Mouse (Mus musculus) neural tube, embryonic 14.5 days (tissue): Measurements from ENCODE around the gene Dynlt1b. TPM values are rescaled to one million over a fixed set of nuclear protein-coding genes. Genes with fewer than 3 reads are reported as not detected.
"Not testable (repeated sequence)": the region's sequence is repeated elsewhere in the genome, so short reads cannot be mapped to it uniquely, and the experiment has no call there.

Experiments
- ATAC-seq: fragments of 200-750 bp; cut with Nextera tagmentation; 2 replicates; pipeline ENCODE4 v1.8.0; 2017; ENCODE audit warnings: low read depth, mild to moderate bottlenecking, moderate TSS enrichment, moderate library complexity
- H3K27ac ChIP-seq: fragments of 300-500 bp; sonication (generic); 2 replicates; pipeline ENCODE4 v1.5.1; 2014; ENCODE audit warnings: low read depth, mild to moderate bottlenecking, control low read depth, low read length, moderate library complexity, mixed read lengths
- H3K27me3 ChIP-seq: fragments of 300-500 bp; sonication (generic); 2 replicates; pipeline ENCODE4 v1.6.1; 2014; ENCODE audit warnings: low read length; ENCODE audit not compliant: control insufficient read depth, insufficient read depth
- H3K36me3 ChIP-seq: fragments of 300-500 bp; sonication (generic); 2 replicates; pipeline ENCODE4 v1.6.1; 2014; ENCODE audit warnings: low read length, mixed read lengths; ENCODE audit not compliant: control insufficient read depth, insufficient read depth
- H3K4me1 ChIP-seq: fragments of 300-500 bp; sonication (generic); 2 replicates; pipeline ENCODE4 v1.6.1; 2014; ENCODE audit warnings: low read length; ENCODE audit not compliant: control insufficient read depth, insufficient read depth
- H3K4me2 ChIP-seq: fragments of 300-500 bp; sonication (generic); 2 replicates; pipeline ENCODE4 v1.6.1; 2014; ENCODE audit warnings: mild to moderate bottlenecking, low read depth, low read length, control low read depth
- H3K4me3 ChIP-seq: fragments of 300-500 bp; sonication (generic); 2 replicates; pipeline ENCODE4 v1.5.1; 2014; ENCODE audit warnings: low read depth, low read length, control low read depth, mixed read lengths
- H3K9ac ChIP-seq: fragments of 300-500 bp; sonication (generic); replicated peaks from 2 replicates; pipeline ENCODE4 v1.6.1; 2014; ENCODE audit warnings: low read depth, mild to moderate bottlenecking, control low read depth, low read length, mixed read lengths
- H3K9me3 ChIP-seq: fragments of 300-500 bp; sonication (generic); 2 replicates; pipeline ENCODE4 v1.6.1; 2016; ENCODE audit warnings: low read length; ENCODE audit not compliant: control insufficient read depth
- WGBS: fragments of 180-500 bp; shearing (Covaris S2); extraction: QIAGEN DNeasy Blood & Tissue Kit; methylation state at CpG from one replicate; pipeline ENCODE4 v1.1.7; 2014; 5-methylcytosine and 5-hydroxymethylcytosine counted together
- polyA plus RNA-seq: library from polyadenylated mRNA; unstranded; fragments of >200 nt; fragmentation: Nextera tagmentation; extraction: Ambion mirVana; gene quantifications from 2 replicates; pipeline ENCODE4 v1.2.1, GENCODE M21; 2014

The Dynlt1b gene
- polyA plus RNA-seq = 1,448 and 1,501 TPM in 2 replicates

DNA sequence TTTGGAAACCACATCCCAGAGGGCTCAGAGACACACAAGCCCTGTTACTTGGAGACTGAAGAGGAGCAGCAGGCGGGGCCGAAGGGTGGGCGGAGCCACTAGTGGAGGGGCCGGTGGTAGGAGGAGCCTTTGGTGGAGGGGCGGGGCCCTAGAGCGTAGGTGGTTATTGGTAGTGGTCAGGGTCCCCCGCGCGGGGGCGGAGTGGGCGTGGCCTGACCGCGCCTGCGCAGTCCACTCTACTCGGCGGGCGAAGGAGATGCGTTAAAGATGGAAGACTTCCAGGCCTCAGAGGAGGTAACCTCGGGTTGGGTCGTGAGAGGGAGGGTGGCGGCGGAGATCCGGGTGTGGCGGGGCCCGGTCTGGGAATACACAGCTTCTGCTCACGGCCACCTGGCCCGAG is at the start of gene Dynlt1b:
Dynlt1b (plus strand) TSS at position 168 of the 400 bp plus-strand sequence.
- peak within 1 kb of the TSS; percentile 37 for H3K4me2 ChIP-seq
- 0% methylated on average over 27 of the region's 27 CpGs for WGBS
- peak within 1 kb of the TSS; percentile 80 for H3K27ac ChIP-seq
- not testable (repeated sequence) for H3K36me3 ChIP-seq, H3K9me3 ChIP-seq, H3K27me3 ChIP-seq, H3K4me1 ChIP-seq
- peak within 1 kb of the TSS; percentile 43 for H3K4me3 ChIP-seq
- peak; percentile 95 for ATAC-seq
- H3K9ac ChIP-seq = peak within 1 kb of the TSS; percentile 53; the same call in 1 of the 2 replicates

DNA sequence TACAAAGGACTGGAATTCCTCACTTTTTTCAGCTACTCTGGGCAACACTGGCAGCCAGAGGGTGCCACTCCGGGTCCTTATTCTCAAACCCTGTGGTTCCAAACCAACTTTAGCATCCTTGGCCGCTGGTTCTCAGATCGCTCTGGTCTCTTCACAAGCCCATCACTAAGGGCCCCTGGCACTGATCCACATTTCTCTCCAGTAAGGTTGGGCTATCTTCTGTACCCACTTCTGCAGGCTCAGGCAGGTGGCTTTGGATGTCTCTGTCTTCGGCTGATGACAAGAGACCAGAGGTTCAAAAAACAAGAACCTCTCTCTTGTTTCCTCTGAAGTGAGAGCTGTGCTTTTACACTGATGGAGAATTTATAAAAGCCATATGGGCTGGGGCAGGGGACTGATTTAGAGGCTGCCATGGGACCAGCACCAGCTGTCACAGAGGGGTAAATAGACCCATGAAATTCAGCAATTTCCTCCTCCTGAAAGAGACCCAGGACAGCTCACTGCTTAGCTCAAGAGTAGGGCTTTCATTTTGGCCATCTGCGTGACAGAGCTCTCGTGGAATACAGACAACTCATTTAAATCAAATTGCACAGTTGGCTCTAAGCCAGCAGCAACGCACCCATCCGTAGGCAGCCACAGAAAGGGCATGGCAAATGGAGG is 49.6 kb upstream of the Dynlt1b start:
- peak; percentile 91 for ATAC-seq
- not testable (repeated sequence) for H3K27me3 ChIP-seq, H3K4me3 ChIP-seq, H3K9me3 ChIP-seq, H3K36me3 ChIP-seq, H3K4me2 ChIP-seq, H3K4me1 ChIP-seq, H3K27ac ChIP-seq, H3K9ac ChIP-seq
- WGBS = 13% methylated on average over 1 of the region's 8 CpGs

DNA sequence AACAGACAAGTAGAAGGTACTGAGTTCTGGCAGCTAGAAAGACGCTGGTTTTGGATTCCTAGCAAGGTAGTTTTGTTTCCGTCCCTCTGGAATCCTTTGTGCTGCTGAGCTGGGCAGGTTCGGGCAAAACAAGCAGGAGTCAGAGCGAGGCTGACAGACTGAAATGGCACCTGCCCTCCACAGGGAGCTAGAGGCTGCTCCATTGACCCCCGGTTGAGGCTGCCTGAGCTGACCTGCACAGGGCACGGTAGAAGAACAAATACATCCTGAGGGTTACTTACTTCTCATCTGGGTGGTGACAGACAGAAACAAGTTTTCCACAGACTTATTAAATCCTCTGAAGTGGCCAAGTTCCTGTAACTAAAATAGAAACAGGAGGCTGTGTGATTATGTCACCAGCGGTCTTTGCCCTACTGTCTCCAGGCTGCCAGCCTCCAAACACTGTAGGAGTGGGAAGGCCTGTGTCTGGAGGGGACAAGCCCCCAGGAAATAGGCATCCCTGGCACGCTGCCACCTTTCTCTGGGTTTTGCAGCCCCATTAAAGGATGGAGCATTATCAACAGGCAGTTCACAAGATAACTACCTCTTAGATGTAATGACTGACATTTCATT is 48.7 kb upstream of the Dynlt1b start:
- peak; percentile 54; the same call in 1 of the 2 replicates for ATAC-seq
- no CpG with 5 or more reads among the region's 8 CpGs for WGBS

DNA sequence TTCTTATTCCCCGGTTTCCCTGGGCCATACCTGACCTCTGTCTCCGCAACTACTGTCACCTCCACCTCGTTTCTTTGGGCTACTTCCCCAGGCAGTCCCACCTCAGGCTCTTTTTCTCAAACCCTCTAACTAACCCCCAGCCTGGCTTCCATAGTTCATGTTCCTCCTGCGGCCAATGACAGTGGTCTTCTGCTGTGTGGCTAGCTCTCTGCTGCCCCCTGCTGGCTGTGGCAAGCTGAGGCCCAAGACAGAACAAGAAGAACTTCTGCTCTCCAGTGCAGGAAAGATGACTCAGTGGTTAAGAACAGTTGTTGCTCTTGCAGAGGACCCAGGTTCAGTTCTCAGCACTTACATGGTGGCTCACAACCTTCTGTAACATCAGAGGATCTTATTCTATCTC is 43.0 kb upstream of the Dynlt1b start:
- not testable (repeated sequence) for H3K27me3 ChIP-seq, H3K4me1 ChIP-seq, H3K36me3 ChIP-seq, H3K9me3 ChIP-seq, H3K4me3 ChIP-seq, H3K27ac ChIP-seq, H3K9ac ChIP-seq, H3K4me2 ChIP-seq
- WGBS = no CpG with 5 or more reads among the region's 4 CpGs
- ATAC-seq = peak; percentile 71

More for the DNA sequence above, 48.7 kb upstream of the Dynlt1b start:
- H3K27me3 ChIP-seq, H3K4me2 ChIP-seq, H3K4me1 ChIP-seq, H3K4me3 ChIP-seq, H3K27ac ChIP-seq, H3K36me3 ChIP-seq, H3K9me3 ChIP-seq, H3K9ac ChIP-seq: not testable (repeated sequence)

DNA sequence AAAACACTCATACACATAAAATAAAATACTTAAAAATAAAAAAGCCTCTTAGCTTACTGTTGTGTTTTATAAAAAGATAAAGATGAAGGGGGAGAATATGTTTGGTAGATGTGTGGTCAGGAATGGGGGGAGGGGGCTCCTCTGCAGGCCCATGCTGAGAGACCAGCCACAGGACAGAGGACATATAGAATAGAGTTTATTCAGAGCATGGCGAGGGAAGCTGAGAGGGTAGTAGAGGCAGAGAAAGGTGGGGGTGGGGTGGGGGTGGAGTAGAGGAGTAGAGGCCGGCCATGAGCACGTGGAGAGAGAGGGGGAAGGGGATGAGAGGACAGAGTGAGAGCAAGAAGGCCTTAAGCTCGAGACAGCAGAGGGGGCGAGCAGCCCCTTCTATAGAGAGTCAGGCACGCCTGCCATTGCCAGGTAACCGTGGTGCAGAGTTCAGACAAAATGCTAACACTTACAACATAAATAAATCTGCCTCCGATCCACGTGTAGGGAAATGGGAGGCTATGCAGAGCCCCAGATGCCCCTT is 42.5 kb upstream of the Dynlt1b start:
- not testable (repeated sequence) for H3K4me3 ChIP-seq, H3K4me2 ChIP-seq, H3K27ac ChIP-seq, H3K9me3 ChIP-seq, H3K4me1 ChIP-seq, H3K9ac ChIP-seq, H3K27me3 ChIP-seq, ATAC-seq, H3K36me3 ChIP-seq
- no CpG with 5 or more reads among the region's 9 CpGs for WGBS

DNA sequence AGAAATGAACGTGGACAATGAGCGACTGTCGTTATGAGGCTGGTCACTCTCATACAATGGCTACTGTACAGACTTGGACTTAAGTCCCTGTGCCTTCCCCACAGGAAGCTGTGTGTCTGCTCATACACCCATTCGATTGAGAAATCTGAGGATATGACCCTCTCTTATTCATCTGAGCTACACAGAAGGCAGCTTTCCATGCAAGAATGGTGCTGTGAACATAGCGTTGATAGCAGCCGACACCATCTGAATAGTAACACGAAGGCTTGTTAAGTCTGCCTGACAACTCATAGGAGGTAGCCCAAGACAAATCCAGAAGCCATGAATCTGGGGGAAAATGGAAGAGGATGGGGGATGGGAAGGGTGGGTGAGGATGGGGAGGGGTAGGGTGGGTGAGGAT is 40.4 kb upstream of the Dynlt1b start:
- H3K4me1 ChIP-seq, ATAC-seq, H3K4me3 ChIP-seq, H3K9me3 ChIP-seq, H3K27me3 ChIP-seq, H3K27ac ChIP-seq, H3K36me3 ChIP-seq, H3K9ac ChIP-seq, H3K4me2 ChIP-seq: not testable (repeated sequence)
- WGBS = 70% methylated on average over 2 of the region's 7 CpGs

DNA sequence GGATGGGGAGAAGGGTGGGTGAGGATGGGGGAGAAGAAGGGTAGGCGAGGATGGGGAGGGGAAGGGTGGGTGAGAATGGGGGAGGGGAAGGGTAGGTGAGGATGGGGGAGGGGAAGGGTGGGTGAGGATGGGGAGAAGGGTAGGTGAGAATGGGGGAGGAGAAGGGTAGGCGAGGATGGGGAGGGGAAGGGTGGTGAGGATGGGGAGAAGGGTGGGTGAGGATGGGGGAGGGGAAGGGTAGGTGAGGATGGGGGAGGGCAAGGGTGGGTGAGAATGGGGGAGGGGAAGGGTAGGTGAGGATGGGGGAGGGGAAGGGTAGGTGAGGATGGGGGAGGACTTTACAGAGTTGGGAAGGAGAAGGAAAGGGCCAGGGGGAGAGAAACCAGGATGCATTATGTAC is 39.2 kb upstream of the Dynlt1b start:
- not testable (repeated sequence) for ATAC-seq, H3K4me2 ChIP-seq, H3K27ac ChIP-seq, H3K9me3 ChIP-seq, H3K9ac ChIP-seq, H3K36me3 ChIP-seq, H3K4me3 ChIP-seq, H3K27me3 ChIP-seq, H3K4me1 ChIP-seq
- WGBS = 84% methylated on average over 1 of the region's 2 CpGs

DNA sequence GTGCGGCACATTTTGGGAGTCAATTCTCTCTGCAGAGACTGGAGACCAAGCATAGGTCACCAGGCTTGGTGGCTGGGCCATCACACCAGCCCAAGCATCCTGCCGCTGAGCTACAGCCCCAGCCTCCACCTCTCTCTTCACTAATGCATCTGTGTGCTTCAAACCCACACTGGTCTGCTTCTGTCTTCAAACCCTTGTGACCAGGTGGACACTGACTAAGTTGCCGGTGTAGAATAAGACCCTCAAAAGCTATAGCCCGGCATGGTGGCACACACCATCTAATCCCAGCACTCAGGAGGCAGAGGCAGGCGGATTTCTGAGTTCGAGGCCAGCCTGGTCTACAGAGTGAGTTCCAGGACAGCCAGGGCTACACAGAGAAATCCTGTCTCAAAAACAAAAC is 38.2 kb upstream of the Dynlt1b start:
- H3K4me1 ChIP-seq, H3K27me3 ChIP-seq, H3K36me3 ChIP-seq, H3K4me2 ChIP-seq, H3K27ac ChIP-seq, H3K9me3 ChIP-seq, H3K9ac ChIP-seq, H3K4me3 ChIP-seq, ATAC-seq: not testable (repeated sequence)
- 91% methylated on average over 5 of the region's 6 CpGs for WGBS

DNA sequence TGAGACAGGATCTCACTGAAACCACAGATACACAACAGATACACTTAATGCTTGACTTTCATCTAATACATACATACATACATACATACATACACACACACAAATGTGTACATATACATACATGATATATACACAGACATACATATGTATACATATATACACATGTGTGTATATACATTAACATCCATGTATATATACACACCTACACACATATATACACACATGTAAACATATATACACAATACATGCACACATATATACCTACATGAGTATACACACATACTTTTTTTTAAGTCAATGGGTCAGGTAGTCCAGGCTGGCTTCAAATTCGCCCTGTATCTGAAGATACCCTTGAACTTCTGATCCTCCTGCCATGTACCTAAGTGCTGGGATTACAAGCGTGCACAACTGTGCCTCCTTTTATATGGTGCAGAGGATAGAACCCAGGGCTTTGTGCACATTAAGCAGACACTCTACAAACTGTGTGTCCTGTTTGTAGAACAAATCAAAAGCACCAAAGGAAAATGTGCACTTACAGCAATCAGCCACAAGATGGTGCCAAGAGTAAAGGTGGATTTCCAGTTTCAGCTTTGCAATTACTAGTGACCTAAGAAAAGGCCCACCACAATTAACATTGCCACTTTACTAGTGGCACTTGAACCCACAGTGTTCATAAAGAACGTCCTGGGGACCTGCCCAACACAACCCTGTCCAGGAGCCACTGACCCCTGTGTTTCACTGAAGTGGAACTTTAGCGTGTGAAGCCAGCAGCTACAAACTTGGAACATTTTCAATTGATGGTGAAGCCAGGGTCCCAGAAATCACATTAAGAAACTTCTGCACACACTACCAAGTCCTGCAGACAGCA is 37.2 kb upstream of the Dynlt1b start:
- H3K27me3 ChIP-seq, H3K9ac ChIP-seq, H3K36me3 ChIP-seq, H3K4me1 ChIP-seq, H3K27ac ChIP-seq, H3K9me3 ChIP-seq, H3K4me3 ChIP-seq, H3K4me2 ChIP-seq: not testable (repeated sequence)
- WGBS = no CpG with 5 or more reads among the region's 4 CpGs
- peak; percentile 67; the same call in 1 of the 2 replicates for ATAC-seq
